Mouse (Mus musculus): Measurements from ENCODE around the gene Vapa.
"Not testable (repeated sequence)": the region's sequence is repeated elsewhere in the genome, so short reads cannot be mapped to it uniquely, and the experiment has no call there.

Gene Vapa

DNA sequence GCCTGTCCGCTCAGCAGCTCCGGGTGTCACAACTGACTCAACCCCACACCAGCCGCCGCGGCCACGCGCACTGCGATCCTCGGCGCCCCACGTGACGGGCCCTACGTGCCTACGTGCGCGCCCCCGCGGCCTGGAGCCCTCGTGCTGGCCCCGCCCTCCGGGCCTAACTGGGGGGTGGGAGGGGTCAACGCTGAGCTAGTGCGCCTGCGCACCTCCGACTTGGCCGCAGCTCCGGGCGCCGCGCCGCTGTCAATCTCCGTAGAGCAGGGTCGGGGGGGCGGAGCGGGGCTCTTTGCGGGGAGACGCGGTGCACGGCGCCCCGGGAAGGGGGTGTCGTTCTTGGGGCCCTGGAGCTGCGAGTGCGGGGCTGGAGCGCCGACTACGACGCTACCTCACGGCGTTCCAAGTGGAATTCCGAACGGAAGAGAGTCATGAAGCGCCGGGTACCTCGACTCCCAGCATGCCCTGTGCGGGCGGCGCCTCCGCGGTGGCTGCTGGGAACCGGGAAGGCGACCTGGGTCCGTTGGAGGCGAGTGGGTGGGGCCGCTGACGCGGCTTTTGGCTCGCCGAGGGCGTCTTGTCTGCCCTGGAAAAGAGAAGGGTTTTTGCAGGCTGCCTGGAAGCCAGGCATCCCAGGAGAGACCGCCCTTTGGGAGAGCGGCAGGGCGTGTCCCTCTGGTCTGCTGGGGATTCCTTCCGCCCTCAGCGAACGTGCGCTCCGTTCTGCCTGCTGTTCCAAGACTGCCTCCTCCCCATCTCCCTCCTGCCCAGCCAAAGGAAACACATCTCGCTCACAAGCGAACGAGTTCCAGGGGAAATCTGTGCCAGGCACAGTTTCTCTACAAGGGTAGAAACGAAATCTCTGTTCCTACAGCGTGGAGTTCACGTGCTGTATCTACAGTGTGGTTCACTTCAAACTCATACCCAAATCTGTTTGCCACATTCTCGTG lies at the start of gene Vapa:
TSS of gene Vapa (minus strand) at position 93 of the 950 bp plus-strand sequence.
- DNase-seq (ENCODE audit: low spot score): peak; percentile 97

DNA sequence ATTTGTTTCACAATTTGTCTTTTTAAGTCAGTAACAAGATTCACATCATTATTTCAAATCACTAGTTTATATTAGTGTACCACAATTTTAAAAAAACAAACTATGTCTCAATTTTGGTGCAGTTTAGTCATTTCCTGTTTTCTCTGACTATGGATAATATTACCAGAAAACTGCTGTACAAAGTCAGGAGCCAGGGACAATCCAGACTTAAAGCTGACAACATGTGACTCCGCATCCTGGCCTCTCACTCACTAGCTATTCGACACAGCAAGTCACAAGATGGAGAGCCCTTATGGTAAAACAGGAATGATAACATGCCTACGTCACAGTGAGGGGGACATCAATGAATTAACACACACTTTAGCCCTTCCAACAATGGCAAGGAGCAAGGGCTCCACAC lies 49.3 kb upstream of the Vapa start:
- DNase-seq (ENCODE audit: low spot score): no peak

DNA sequence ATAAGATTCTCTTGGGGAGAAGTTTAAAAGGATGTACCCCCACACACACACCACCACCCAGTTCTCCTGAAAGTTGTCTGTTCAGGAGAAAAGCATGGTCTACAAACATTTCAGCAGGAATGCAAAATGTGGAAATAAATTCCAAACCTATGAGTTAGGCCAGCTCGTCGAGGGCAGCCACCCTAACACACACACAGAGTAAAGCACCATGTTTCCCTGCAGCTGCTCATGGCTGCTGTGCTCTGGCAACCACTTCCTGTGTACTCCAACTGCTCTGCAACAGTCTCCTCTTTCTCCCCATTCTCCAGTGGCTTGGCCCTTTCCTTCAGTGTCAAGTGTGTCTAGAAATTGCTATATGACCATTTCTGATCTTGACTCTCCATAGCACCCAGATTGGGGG lies 45.1 kb upstream of the Vapa start:
- no peak for DNase-seq (ENCODE audit: low spot score)

DNA sequence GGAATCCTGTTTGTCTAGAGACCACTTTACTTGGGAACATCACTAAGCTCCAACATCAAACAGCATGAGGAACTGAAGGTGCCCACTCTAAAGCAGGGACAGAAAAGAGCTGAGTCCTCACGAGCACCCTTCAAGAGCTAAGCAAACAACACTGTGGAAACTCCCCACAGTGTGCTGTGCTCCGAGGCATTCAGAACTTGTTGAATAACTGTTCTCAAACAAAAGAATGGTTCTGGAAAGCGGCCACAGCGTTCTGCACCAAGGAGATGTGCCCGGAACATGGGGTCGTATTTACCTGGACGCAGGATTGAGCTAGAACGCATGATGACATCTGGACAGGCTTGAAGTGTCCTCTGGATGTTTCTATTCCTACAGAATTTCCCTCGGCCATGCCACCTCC lies 44.6 kb upstream of the Vapa start:
- no peak for DNase-seq (ENCODE audit: low spot score)

DNA sequence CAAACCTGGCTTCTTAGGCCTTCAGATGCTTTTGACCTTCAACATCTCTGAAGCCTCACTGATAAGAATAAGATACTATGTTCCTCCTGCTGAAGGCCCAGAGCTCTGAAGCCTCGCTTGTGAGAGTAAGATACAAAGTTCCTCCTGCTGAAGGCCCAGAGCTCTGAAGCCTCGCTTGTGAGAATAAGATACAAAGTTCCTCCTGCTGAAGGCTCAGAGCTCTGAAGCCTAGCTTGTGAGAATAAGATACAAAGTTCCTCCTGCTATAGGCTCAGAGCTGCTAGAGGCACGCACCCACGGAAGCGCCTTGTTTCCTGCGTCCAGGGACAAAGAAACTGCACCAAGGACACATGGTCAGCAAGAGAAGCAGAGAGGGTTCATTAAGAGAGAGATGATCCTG lies 43.4 kb upstream of the Vapa start:
- DNase-seq (ENCODE audit: low spot score): no peak

DNA sequence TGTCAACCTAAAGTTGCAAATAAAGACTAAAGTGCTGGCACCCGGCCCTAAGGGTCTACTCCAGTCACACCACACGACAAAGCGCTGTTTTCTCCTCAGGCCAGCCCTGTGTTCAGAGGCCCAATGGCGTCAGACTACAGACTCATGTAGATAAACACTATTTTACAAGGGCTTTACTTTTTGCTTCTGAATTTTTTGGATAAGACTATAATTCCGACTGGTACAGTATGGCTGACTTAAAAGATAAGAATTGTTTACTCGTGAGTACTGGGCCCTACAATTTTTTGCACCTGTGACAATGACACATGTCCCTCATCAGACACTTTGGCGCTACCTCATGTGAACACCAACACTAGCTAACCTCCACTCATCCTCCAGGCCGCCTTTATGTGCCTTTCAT lies 42.7 kb upstream of the Vapa start:
- DNase-seq (ENCODE audit: low spot score): no peak

DNA sequence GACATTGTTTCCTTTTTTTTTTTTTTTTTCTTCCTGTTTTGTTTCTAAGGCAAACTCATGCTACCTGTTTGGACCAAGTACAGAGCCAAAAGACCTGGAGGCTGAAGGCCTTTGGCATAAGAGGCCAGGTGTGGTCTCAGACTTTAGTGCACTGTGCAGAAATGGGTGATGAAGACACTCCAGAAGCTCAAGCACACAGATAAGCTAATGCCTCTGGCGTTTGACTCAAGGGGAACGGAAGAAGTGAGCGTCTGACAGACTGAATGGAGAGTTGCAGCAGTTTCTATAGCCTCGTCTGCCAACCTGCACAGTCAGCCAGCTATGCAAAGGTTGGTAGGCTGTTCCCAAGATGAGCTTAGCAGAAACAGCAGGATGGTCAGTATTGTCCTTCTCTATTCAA lies 42.3 kb upstream of the Vapa start:
- DNase-seq (ENCODE audit: low spot score): no peak

DNA sequence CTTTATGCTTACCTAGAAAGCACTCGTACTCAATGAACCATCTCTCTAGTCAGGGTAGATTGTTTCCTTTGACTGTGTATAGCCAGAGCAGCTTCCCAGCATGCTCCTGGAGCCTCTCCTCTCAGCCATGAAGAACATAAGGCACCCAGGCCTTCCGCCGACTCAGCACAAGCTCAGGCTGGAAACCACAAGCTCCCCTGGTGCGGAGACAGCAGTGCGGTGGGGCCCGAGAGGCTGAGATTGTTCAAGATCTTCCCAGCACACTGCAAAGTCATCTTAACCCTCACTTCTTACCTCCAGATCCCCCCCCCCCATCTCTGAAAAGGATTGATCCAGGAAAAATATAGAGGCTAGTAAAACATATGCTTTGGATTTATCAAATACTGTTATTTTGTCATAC lies 37.2 kb upstream of the Vapa start:
- DNase-seq (ENCODE audit: low spot score): no peak

DNA sequence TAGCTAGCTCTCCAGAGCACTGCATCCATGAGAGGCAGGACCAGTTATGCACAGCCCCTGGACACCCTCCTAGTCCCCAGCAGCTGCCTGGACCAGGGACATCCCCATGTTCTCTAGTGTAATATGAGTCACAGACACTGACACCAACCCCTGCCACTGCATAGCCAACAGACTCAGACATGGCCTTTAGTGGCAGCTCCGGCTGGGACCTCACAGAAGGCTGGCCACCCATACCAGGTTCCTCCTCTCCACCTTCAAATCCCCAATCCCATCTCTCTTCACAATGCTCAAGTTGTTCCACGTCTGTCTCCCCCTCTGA lies 35.8 kb upstream of the Vapa start:
- DNase-seq (ENCODE audit: low spot score): no peak

DNA sequence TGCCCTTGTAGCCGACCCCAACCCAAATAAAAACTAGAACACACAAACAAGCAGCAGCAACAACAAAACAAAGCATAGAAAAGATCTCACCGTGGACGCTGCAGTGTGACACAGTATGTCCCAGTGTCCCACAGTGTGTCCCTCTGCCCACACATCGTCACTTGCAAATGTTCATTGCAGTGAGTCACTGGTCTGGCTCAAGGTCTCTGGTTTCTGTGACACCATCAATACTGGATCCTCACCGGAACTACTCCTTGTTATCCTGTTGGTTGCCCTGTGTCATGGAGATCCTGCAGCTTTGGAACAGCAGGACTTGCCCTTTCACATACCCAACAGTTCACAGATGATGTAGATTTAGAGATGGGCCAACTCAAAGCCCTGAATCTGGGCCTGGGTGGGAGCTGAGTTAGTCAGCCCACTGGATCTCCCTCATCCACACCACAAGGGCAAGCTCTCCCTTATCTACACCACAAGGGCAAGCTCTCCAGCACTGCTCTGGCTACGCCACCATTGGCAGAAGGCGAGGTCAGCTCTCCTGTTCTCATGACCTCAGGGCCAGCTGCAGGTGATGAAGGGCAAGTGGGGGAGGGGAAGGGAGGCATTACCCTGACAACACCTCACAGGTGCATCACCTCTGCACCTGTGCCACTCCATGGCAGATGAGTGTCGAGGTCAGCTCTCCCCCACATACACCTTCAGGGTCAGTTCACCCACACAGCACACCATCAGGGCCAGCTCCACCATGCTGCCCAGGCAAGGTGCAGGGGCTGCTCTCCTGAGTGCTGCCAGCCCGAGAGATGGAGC lies 35.2 kb upstream of the Vapa start:
- DNase-seq (ENCODE audit: low spot score): no peak

DNA sequence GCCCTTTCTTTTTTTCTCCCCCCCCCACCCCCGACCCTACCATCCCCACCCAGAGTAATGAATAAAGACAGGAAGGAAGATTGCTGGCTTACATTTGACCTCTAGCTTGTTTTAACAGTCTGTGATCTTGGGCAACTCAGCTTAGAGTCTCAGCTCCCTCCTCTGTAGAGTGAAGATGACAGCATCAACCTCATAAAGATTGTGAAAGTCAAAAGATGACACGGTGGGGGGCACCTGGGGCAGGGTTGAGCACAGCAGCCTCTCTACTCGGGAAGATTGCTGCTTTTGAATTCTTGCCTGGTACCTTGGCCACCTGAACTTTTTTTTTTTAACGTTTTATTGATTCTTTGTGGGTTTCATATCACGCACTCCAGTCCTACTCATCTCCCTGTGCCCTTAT lies 34.6 kb upstream of the Vapa start:
- no peak for DNase-seq (ENCODE audit: low spot score)

DNA sequence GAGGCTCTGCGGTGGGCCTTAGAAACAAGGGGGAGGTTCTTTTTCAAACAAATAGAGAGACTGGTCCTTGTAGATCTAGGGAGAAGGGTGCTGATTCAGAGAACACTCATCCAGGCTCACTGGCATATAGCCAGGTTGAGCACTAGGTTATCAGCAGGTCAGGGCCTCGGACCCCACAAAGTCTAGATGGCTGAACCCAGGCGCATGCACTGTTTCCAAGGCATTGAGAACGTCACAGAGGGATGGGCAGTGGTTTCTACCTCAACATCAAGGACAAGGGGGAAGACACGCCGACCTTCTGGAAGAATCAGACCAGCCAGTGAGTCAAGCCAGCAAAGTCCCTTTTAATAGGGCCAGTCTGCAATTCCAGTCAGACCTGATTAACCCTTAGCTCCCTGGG lies 33.9 kb upstream of the Vapa start:
- DNase-seq (ENCODE audit: low spot score): no peak

DNA sequence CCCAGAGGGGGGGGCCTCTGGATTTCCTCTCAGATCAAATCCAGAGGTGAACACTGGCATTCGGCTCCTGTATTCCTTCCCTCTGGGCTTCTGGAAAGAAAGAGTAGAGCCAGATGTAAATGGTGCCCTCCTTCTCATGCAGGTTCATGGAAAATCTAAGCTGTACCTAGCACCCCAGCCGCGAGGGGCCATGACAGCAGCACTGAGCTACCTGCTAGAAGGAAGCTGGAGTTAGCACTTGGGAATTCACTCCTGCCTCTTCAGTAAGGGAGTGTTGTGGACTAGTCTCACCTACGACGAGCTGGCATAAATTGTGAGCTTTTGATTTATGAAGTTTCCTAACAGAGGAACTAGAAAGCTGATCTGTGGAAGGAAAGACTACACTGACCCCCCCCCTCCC lies 30.2 kb upstream of the Vapa start:
- DNase-seq (ENCODE audit: low spot score): no peak

DNA sequence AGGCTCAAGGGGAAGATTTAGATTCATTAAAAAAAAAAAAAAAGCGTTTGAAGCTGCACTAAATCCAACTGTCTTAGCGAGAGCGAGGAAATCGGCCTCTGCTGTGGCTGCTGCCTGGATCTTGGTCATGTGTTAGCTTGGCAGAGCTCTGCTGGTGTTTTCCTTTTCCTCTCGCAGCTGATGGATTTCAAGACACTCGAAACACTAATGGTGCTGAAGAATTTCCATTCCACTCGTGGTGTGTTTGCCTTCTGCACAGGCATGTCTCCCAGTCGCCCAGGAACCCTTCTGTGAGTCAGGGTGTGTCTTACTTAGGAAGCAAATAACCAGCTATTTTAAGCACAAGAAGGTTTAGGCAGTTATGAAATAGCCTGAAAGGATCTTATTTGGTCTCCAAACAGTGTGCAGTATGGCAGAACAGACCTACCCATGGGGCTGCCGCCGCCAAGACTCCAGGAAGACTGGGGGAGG lies 29.7 kb upstream of the Vapa start:
- DNase-seq (ENCODE audit: low spot score): peak; percentile 50

DNA sequence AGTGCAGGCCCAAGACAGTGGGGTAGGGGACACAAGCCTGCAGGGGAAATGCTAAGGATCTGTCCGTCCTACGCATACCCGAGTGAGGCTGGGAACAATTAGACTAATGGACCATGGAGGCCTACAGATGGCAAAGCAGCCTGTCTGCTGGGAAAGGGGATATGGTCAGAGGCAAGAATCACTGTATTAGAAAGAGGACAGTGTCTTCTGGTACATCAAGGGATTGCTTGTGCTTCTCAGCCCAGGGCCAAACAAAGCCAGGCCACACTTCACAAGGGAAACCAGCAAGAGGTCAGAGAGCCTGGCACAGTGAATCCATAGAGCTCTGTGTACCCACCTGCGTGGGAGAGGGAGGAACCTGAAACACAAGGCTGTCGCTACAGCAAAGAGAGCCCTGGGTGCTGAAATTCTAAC lies 29.2 kb upstream of the Vapa start:
- DNase-seq (ENCODE audit: low spot score): no peak

DNA sequence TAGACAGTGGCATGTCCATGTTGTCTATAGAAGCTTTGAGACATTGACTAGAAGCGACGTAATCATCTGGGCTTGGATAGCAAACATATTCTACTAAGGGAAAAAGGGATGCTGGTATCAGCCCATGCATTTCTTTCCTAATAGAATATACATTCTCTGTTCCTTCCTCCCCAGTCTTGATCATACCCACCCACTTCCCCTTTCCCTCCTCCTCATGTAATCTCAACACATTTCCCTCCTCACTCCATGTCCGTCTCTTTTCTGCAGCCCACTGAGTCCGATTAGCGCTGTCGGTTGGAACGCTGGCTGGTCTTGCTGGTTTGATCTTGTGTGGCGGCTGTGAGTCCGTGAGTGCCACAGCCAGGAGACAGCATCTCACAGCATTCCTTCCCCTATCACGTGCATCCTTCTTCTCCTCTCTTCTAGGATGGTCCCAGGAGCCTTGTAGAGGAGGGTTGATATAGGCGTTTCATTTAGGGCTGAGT lies 28.4 kb upstream of the Vapa start, which contains the start of gene Txndc2:
TSS of gene Txndc2 (minus strand) at position 435 of the 485 bp plus-strand sequence.
- no peak for DNase-seq (ENCODE audit: low spot score)

DNA sequence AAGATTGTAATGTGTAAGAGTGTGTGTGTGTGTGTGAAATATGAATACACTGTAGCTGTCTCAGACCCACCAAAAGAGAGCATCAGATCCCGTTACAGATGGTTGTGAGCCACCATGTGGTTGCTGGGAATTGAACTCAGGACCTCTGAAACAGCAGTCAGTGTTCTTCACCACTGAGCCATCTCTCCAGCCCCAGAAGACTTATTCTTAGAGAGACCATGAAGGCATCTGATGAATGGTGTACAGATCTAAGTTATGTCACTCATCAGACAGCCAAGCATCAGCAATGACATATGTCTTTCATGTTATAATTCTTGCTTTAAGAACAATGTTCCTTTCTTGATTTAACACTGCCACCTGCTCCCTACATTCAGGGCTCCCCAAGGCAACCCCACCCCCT lies 25.8 kb upstream of the Vapa start:
- DNase-seq (ENCODE audit: low spot score): no peak

DNA sequence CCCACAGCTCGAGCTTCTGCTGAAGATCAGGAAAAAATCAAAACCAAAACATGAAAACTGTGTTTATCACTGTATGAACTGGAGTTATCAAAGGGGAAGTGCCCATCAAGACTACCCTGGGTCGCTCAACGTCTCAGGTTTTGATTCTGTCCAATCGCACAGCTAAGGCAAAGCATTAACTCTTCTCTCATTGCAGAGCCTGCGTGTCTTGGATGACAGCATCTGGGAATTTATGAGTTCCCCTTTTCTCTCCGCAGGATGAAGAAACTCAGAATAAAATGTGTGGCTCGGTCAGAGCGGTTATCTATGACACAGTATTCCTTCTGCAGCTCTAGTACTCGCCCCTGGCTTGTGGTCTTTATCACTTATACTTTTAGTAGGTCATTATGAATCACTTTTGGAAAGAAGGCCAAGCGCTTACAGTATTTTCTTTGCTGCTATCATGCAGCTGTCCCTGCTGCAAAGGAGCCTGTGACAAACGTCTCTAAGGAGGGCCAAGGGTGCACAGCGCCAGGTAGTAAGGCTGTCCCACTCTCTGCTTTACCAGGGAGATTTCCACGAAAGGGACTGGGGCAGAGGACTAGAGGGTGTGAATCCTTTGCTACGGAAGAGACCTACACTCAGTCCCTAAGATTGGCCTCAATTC lies 22.5 kb upstream of the Vapa start:
- DNase-seq (ENCODE audit: low spot score): no peak

DNA sequence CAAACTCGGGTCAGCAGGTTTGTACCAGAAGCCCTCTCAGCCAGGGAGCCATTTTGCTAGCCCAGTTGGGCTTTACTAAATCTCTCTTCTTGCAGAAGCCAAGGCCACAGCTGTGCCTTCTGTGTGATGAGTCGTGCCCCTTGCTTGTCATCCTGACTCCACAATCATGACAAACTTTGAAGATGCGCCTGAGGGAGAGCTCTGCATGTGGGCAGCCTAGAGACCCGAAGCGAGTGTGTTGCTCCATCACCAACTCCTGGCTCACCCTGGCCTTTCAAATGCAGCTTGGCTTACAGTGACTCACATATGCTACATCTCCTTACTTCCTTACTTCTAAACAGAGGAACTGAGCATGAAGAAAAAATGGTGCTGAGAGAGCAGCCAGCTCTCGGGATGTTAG lies 16.6 kb upstream of the Vapa start:
- DNase-seq (ENCODE audit: low spot score): no peak

DNA sequence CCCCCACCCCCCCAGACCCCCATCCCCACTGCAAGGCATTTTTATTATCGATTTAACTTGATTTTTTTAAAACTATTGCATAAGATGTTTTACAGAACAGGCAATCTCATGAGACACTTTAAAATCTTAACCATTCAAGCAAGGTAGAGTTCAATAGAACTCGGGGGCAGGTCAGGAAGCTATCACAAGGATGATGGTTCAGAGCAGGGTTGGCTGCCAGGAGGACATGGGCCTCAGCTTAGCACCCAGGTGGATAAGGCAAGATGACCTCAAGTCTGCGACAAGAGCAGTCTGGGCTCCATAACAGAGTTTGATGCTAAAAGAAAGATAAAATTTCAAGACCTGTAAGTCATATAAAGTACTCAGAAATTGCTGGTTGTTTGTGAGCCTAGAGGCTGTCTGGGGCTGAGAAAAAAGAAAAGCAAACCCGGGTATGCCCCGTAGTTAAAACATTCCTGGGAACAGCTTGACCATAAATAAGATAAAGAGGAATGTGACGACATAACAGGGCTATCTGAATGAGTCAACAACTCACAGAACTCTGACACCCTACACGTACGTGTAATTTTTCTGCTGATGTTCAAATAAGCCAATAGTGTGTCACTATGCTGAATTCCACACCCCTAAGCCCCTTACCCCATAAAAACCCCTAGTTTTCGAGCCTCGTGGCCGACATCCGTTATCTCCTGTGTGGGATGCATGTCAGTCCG lies 15.6 kb upstream of the Vapa start:
- not testable (repeated sequence) for DNase-seq (ENCODE audit: low spot score)

DNA sequence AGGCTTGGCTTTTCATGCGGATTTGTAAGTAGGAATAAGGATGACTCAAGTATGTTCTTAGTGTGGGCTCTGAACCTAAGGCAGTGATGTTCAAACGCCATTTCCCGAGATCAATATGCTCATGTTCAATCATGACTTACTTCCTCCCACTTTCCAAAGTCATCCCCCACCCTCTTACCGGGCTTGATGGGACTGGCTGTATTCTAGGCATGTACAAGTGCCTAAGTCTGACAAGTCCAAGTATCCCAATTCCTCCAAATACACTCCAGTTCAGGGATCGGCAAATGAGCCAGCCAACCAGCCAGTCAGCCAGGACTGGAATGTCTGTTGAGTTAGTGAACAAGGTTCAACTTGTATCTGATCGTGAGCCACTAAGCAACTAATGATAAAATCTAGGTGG lies 12.9 kb upstream of the Vapa start:
- DNase-seq (ENCODE audit: low spot score): no peak

DNA sequence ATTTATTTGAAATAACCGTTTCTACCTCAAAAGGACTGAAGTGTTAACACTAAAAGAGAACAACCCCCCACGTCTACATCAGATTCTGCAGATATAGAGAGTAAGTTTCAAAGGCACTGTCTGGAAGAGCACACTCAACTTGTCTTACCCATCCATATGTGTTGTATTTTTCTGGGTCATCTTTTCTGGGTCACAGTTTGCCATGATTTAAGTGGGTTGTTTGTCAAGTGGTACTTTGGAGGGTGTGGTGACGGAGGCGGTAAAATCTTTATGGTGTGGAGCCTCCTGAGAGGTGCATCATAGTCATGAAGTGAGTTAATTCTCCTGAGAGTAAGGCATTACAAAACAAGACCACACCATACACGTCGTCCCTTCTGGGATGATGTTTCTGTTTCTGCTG lies 12.2 kb upstream of the Vapa start:
- no peak for DNase-seq (ENCODE audit: low spot score)
